Mouse (Mus musculus) cortical plate, adult 2 months (tissue): ENCODE measurements around the gene Cby3.
"Not testable (repeated sequence)": the region's sequence is repeated elsewhere in the genome, so short reads cannot be mapped to it uniquely, and the experiment has no call there.

Source experiments
- CTCF ChIP-seq: fragments of 200-500 bp; IDR thresholded peaks from 2 replicates; pipeline ENCODE4 v1.5.1; 2011; ENCODE audit warnings: mild to moderate bottlenecking, control low read depth, low read length; ENCODE audit not compliant: insufficient read depth; ENCODE audit errors: extremely low read depth
- POLR2A ChIP-seq: fragments of 200-500 bp; IDR thresholded peaks from 2 replicates; pipeline ENCODE4 v1.6.1; 2011; ENCODE audit warnings: mild to moderate bottlenecking, low read length, control low read depth; ENCODE audit not compliant: insufficient read depth; ENCODE audit errors: extremely low read depth

DNA sequence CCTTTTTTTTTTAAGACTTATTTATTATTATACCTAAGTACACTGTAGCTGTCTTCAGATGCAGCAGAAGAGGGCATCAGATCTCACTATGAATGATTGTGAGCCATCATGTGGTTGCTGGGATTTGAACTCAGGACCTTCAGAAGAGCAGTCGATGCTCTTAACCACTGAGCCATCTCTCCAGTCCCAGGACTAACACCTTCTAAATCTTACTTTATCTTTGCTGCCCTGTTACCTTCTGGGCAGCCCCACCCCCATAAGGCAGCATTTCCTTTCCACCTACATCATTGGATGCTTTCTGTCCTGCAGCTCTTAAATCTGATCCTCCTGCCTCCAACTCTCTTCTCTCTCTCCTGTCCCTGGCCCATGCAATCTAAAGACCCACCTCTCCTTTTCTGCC is 7.0 kb downstream of the Cby3 start:
- not testable (repeated sequence) for TF ChIP-seq CTCF, POLR2A
